Mouse (Mus musculus) heart, adult 2 months (tissue): ENCODE data around the gene Ctbp2. TPM values are rescaled to one million over a fixed set of nuclear protein-coding genes. Genes with fewer than 3 reads are reported as not detected.

Source experiments
- DNase-seq, 2 experiments: peaks; one replicate each; pipeline ENCODE4 v3.0.0; 2021
- H3K27ac ChIP-seq: fragments of 200-600 bp; 2 replicates; pipeline ENCODE4 v1.8.1; 2022
- H3K27me3 ChIP-seq: fragments of 200-500 bp; 2 replicates; pipeline ENCODE4 v1.6.1; 2012; ENCODE audit warnings: mild to moderate bottlenecking, low read length, inconsistent platforms, mixed read lengths; ENCODE audit not compliant: control insufficient read depth, insufficient read depth
- H3K36me3 ChIP-seq: fragments of 200-500 bp; 2 replicates; pipeline ENCODE4 v1.6.1; 2012; ENCODE audit warnings: low read length, inconsistent platforms; ENCODE audit not compliant: control insufficient read depth, insufficient read depth
- H3K4me1 ChIP-seq: fragments of 200-500 bp; 2 replicates; pipeline ENCODE4 v1.6.1; 2011; ENCODE audit warnings: low read length; ENCODE audit not compliant: control insufficient read depth, insufficient read depth
- H3K4me3 ChIP-seq: fragments of 200-600 bp; 2 replicates; pipeline ENCODE4 v1.8.1; 2022
- H3K79me2 ChIP-seq: fragments of 200-500 bp; replicated peaks from 2 replicates; pipeline ENCODE4 v1.6.1; 2012; ENCODE audit warnings: mild to moderate bottlenecking, inconsistent platforms, low read length, moderate library complexity, mixed read lengths; ENCODE audit not compliant: control insufficient read depth, insufficient read depth
- H3K9ac ChIP-seq: fragments of 200-500 bp; 2 replicates; pipeline ENCODE4 v1.6.1; 2012; ENCODE audit warnings: low read depth, mild to moderate bottlenecking, control low read depth, inconsistent platforms, low read length, mixed read lengths
- CTCF ChIP-seq: fragments of 200-600 bp; IDR thresholded peaks from 2 replicates; pipeline ENCODE4 v1.8.1; 2022; ENCODE audit warnings: antibody characterized with exemption, mild to moderate bottlenecking, moderate library complexity
- EP300 ChIP-seq: fragments of 200-500 bp; IDR thresholded peaks from 2 replicates; pipeline ENCODE4 v1.6.1; 2011; ENCODE audit warnings: low read depth, low read length, control low read depth; ENCODE audit not compliant: insufficient read depth
- POLR2A ChIP-seq: fragments of 200-500 bp; IDR thresholded peaks from 2 replicates; pipeline ENCODE4 v1.6.1; 2011; ENCODE audit warnings: mild to moderate bottlenecking, low read depth, low read length, control low read depth; ENCODE audit not compliant: insufficient read depth
- WGBS: fragments of 180-500 bp; shearing (Covaris S2); methylation state at CpG from one replicate; pipeline ENCODE4 v1.1.7; 2018; 5-methylcytosine and 5-hydroxymethylcytosine counted together
- intact Hi-C: fragments of 180-260 bp; cut with DNase I; formaldehyde crosslinking; loops from one replicate; pipeline ENCODE4 v1.15.1; 2025
- polyA plus RNA-seq: library from polyadenylated mRNA; depleted of rRNA; stranded (reverse); fragments of >200 nt; gene quantifications from 2 replicates; pipeline ENCODE4 v1.2.3, GENCODE M21; 2012
- total RNA-seq, 2 experiments: library from RNA; stranded (reverse); gene quantifications; 2 replicates each; pipeline ENCODE4 v1.2.3; 2021

Gene Ctbp2
- total and polyA plus RNA-seq, 3 experiments = 22.8 to 28.3 (median 28.1) TPM

GRCm38 (mm10) chr7:133162131-133162530 lies 38.0 kb upstream of the Ctbp2 start:
- H3K79me2 ChIP-seq = no peaks in the 10 kb centered on the region
- no peaks in the 10 kb centered on the region for H3K4me1 ChIP-seq
- intact Hi-C loops = no loop called here
- TF ChIP-seq EP300 = no peak
- TF ChIP-seq POLR2A = no peak
- TF ChIP-seq CTCF = no peak
- no peak for DNase-seq
- H3K4me3 ChIP-seq = no peak overlapping the region
- no peak overlapping the region for H3K27ac ChIP-seq
- WGBS = 39% methylated on average over 2 of the region's 2 CpGs
- H3K36me3 ChIP-seq = no peaks in the 10 kb centered on the region
- no peaks in the 10 kb centered on the region for H3K27me3 ChIP-seq
- H3K9ac ChIP-seq = no peak overlapping the region

- no peak for DNase-seq
- TF ChIP-seq EP300 (no peak), CTCF (no peak), POLR2A (no peak)
- intact Hi-C loops = no loop called here
- Histone ChIP-seq H3K36me3 (no peaks in the 10 kb centered on the region), H3K27ac (no peak overlapping the region), H3K4me3 (no peak overlapping the region), H3K27me3 (no peaks in the 10 kb centered on the region), H3K9ac (no peak overlapping the region), H3K79me2 (no peaks in the 10 kb centered on the region), H3K4me1 (no peaks in the 10 kb centered on the region)
- WGBS = 73% methylated on average over 7 of the region's 7 CpGs
Measured at GRCm38 (mm10) chr7:133161362-133162080, 37.4 kb upstream of the Ctbp2 start.

- no peaks in the 10 kb centered on the region for H3K36me3 ChIP-seq
- H3K4me1 ChIP-seq = no peaks in the 10 kb centered on the region
- H3K9ac ChIP-seq = no peak overlapping the region
- 91% methylated on average over 3 of the region's 3 CpGs for WGBS
- no peaks in the 10 kb centered on the region for H3K27me3 ChIP-seq
- no peaks in the 10 kb centered on the region for H3K79me2 ChIP-seq
- DNase-seq = no peak
- no peak overlapping the region for H3K4me3 ChIP-seq
- intact Hi-C loops = no loop called here
- TF ChIP-seq CTCF (no peak), EP300 (no peak), POLR2A (no peak)
- H3K27ac ChIP-seq = no peak overlapping the region
Measured at GRCm38 (mm10) chr7:133159519-133159918, 35.4 kb upstream of the Ctbp2 start.

GRCm38 (mm10) chr7:133155621-133156020 lies 31.5 kb upstream of the Ctbp2 start:
- Histone ChIP-seq H3K4me1 (no peaks in the 10 kb centered on the region), H3K27me3 (no peaks in the 10 kb centered on the region), H3K27ac (no peak overlapping the region), H3K4me3 (no peak overlapping the region), H3K79me2 (no peaks in the 10 kb centered on the region), H3K36me3 (no peaks in the 10 kb centered on the region), H3K9ac (no peak overlapping the region)
- intact Hi-C loops = no loop called here
- WGBS = 90% methylated on average over 12 of the region's 12 CpGs
- TF ChIP-seq EP300 (no peak), CTCF (no peak), POLR2A (no peak)
- no peak for DNase-seq

GRCm38 (mm10) chr7:133154846-133155245 lies 30.7 kb upstream of the Ctbp2 start:
- TF ChIP-seq POLR2A = no peak
- TF ChIP-seq EP300 = no peak
- TF ChIP-seq CTCF = no peak
- no peaks in the 10 kb centered on the region for H3K79me2 ChIP-seq
- intact Hi-C loops = no loop called here

GRCm38 (mm10) chr7:133139689-133140336 lies 15.7 kb upstream of the Ctbp2 start:
- no peak for DNase-seq
- no peak overlapping the region for H3K9ac ChIP-seq
- 79% methylated on average over 8 of the region's 8 CpGs for WGBS
- TF ChIP-seq POLR2A (no peak), CTCF (no peak), EP300 (no peak)
- no peaks in the 10 kb centered on the region for H3K79me2 ChIP-seq
- no peak overlapping the region for H3K27ac ChIP-seq
- intact Hi-C loops = no loop called here
- H3K4me1 ChIP-seq = no peaks in the 10 kb centered on the region
- no peaks in the 10 kb centered on the region for H3K27me3 ChIP-seq
- no peak overlapping the region for H3K4me3 ChIP-seq
- no peaks in the 10 kb centered on the region for H3K36me3 ChIP-seq

More at GRCm38 (mm10) chr7:133154846-133155245, 30.7 kb upstream of the Ctbp2 start:
- H3K9ac ChIP-seq = no peak overlapping the region
- no peaks in the 10 kb centered on the region for H3K27me3 ChIP-seq
- H3K4me1 ChIP-seq = no peaks in the 10 kb centered on the region
- DNase-seq = no peak
- 77% methylated on average over 6 of the region's 6 CpGs for WGBS
- no peaks in the 10 kb centered on the region for H3K36me3 ChIP-seq
- no peak overlapping the region for H3K27ac ChIP-seq
- H3K4me3 ChIP-seq = no peak overlapping the region
